Mouse (Mus musculus): Measurements from ENCODE around the gene Tmem53.

DNA sequence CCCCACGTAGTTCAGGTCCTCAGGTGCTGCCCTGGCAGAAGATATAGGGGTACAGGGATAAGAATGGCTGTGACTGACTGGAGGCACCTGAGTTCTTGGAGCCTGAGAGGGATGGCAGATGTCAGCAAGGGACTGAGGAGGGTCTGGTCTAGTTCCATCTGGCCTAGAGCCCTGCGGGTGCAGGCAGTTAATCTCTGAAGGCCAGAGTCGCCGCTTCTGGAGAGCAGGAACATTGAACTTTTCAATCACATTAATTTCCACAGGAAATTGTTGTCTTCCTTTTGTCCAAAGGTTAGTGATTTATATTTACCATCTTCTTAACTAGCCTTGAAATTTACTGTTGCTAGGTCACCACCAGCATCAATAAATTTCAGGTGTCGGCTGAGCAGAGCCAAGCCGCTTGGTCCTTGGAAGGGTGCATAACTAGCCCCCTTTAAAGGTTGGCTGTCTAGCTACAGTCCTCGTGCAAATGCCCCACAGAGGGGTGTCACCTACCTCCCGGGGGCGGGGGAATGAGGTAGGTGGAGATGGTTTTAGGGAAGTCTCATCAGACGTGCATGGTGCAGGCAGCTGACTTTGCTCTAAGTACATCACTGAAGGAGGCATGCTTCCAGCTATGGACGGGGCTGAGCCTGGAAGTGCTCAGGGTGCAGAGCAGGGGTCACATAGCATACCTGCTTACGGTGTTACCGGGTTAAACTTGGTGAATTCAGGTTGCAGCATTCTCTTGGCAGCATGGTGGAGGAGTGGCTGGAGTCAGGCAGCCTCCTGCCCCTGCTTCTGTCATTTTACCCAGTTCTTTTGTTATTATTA, 10.6 kb downstream of the Tmem53 start:
- TF ChIP-seq CTCF (IDR thresholded peaks at IDR 0.05; ENCODE audit: low read depth) (no peak), EP300 (IDR thresholded peaks at IDR 0.05; ENCODE audit: low read depth) (no peak)
